ENCODE assay signal across 20 mouse cellular contexts in the genomic region with DNA sequence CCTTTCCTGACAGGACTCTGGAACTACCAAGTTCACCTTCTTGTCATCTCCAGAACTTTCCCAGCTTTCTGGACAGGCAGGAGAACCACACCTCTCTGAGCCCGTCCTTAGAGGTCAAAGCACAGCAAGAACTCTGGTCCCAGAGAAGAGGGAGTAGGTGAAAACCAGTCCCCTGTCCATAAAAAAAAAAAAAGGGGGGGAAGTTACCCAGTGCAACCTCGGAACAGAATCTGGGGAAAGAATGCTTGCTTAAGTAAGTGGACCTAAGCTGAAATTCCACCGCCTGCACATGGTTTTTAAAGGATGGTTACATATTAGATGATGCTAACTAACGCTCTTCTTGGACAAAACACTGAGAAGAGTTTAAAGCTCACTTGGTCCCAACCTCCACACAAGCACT.
"Had no signal": no experiment of that assay in that cellular context is flagged by ENCODE, and none has a peak within 500 bp of the region (broad histone marks: within the 10 kb centered on the region; RNA-seq: fewer than 3 reads in every experiment).

No protein-coding gene starts in this region.

- H3K27me3 ChIP-seq: limb, embryonic 15.5 days; midbrain, embryonic 12.5 days; midbrain, embryonic 15.5 days; neural tube, embryonic 12.5 days; neural tube, embryonic 15.5 days had no signal

- H3K9ac ChIP-seq: limb, embryonic 15.5 days; liver, embryonic 14.5 days; liver, postnatal 0 days; lung, embryonic 14.5 days; midbrain, embryonic 12.5 days; midbrain, embryonic 15.5 days; neural tube, embryonic 12.5 days; neural tube, embryonic 15.5 days had no signal

- H3K4me1 ChIP-seq: midbrain, embryonic 15.5 days; neural tube, embryonic 12.5 days had no signal

- H3K4me3 ChIP-seq: layer of hippocampus, adult 2 months; limb, embryonic 15.5 days; midbrain, embryonic 12.5 days; midbrain, embryonic 15.5 days; neural tube, embryonic 12.5 days; neural tube, embryonic 15.5 days had no signal

- ATAC-seq: intestine, postnatal 0 days; liver, postnatal 0 days; lung, postnatal 0 days; midbrain, embryonic 15.5 days had no signal

- H3K9me3 ChIP-seq: limb, embryonic 15.5 days; midbrain, embryonic 12.5 days; midbrain, embryonic 15.5 days; neural tube, embryonic 12.5 days; neural tube, embryonic 15.5 days had no signal

- H3K27ac ChIP-seq: layer of hippocampus, adult 2 months; limb, embryonic 15.5 days; liver, embryonic 14.5 days; macrophage; midbrain, embryonic 12.5 days; midbrain, embryonic 15.5 days; neural tube, embryonic 12.5 days; neural tube, embryonic 15.5 days; stomach, postnatal 0 days had no signal

- DNase-seq: layer of hippocampus, adult 9-11 months; liver, postnatal 0 days; lung, embryonic 14.5 days; right cerebral cortex, adult 18-20 months; right cerebral cortex, postnatal 14 days; right cerebral cortex, postnatal 4 days; thymus, adult 2 months; thymus, postnatal 14 days had no signal

- H3K36me3 ChIP-seq: limb, embryonic 15.5 days; midbrain, embryonic 12.5 days; midbrain, embryonic 15.5 days; neural tube, embryonic 12.5 days; neural tube, embryonic 15.5 days had no signal

- H3K4me2 ChIP-seq: limb, embryonic 15.5 days; liver, embryonic 11.5 days; lung, embryonic 14.5 days; midbrain, embryonic 12.5 days; midbrain, embryonic 15.5 days; neural tube, embryonic 12.5 days; neural tube, embryonic 15.5 days had no signal
